Mouse (Mus musculus) myocyte (in vitro differentiated cells): Measurements from ENCODE around the gene Foxe3.

Experiments used
- MAX ChIP-seq: IDR thresholded peaks from one replicate; pipeline ENCODE4 v1.6.1; 2011; ENCODE audit warnings: low read depth, mild to moderate bottlenecking, control low read depth
- POLR2A ChIP-seq: IDR thresholded peaks from one replicate; pipeline ENCODE4 v1.6.1; 2011; ENCODE audit warnings: low read depth, mild to moderate bottlenecking, control low read depth, moderate library complexity; ENCODE audit not compliant: insufficient read length
- SRF ChIP-seq: IDR thresholded peaks from one replicate; pipeline ENCODE4 v1.6.1; 2011; ENCODE audit warnings: low read depth; ENCODE audit not compliant: control insufficient read depth, insufficient read length
- TCF12 ChIP-seq: IDR thresholded peaks from one replicate; pipeline ENCODE4 v1.6.1; 2011; ENCODE audit warnings: mild to moderate bottlenecking, control low read depth; ENCODE audit not compliant: poor library complexity, insufficient read depth, severe bottlenecking

DNA sequence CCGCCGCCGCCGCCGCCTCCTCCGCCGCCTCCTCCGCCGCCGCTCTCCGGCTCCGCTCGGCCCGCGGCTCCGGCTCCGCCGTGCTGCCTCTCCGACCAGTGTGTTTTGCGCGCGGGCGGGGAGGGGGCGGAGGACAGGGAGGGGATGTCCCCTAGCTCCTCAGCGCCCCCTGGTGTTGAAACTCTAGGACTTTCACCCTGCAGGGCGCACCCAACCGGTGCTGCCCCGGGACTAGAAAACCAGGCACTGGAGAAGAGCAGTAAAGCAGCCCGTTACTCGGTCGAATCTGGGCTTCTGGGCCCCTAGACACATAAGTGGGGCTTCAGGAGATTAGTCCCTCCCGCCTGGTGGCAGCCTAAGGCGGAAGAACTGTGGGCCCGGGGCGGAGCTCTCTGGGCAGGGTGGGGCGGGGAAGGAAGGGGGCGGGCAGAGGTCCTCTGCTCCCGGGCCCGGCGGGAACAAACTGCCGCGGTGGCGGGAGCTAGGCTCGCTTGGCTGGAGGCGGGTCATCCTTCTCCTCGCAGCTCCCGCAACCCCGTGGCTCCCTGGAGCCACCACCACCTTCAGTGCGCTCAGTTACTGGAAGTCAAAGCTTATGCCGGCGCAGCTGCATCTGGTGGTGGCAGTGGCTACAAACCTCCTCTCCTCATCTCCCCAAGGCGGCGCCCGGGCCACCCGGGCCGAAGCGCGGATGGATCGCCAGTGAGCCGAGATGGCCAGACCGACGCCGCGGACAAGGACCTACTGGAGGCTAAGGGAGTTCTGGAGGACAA is 16.8 kb downstream of the Foxe3 start, which contains the start of gene Foxd2:
- TF ChIP-seq MAX (no peak), POLR2A (peak; percentile 69), TCF12 (no peak), SRF (peak; percentile 19)
